Mouse (Mus musculus): Measurements from ENCODE around the gene Tax1bp3. TPM values are rescaled to one million over a fixed set of nuclear protein-coding genes. Genes with fewer than 3 reads are reported as not detected.

The Tax1bp3 gene
- polyA plus RNA-seq, 3 experiments from 2014 or later: 20.9 to 43.7 (median 25.2) TPM

- ATAC-seq: no peak
Observed at GRCm38 (mm10) chr11:73176186-73176585, 697 bp upstream of the Tax1bp3 start.

- peak; percentile 8 for ATAC-seq
Observed at GRCm38 (mm10) chr11:73177509-73177875, 609 bp downstream of the Tax1bp3 start.

- ATAC-seq: no peak
Observed at GRCm38 (mm10) chr11:73177895-73178294, 1.0 kb downstream of the Tax1bp3 start.

- no peak for ATAC-seq
Observed at GRCm38 (mm10) chr11:73185872-73186615, 9.2 kb downstream of the Tax1bp3 start.

GRCm38 (mm10) chr11:73187231-73187630 lies 10.3 kb downstream of the Tax1bp3 start:
- no peak for ATAC-seq

GRCm38 (mm10) chr11:73193047-73193446 lies 16.2 kb downstream of the Tax1bp3 start:
- no peak for ATAC-seq

- ATAC-seq: no peak
Observed at GRCm38 (mm10) chr11:73194444-73194843, 17.6 kb downstream of the Tax1bp3 start.

GRCm38 (mm10) chr11:73198190-73198589 lies 21.3 kb downstream of the Tax1bp3 start:
- ATAC-seq: no peak

GRCm38 (mm10) chr11:73198603-73199229 lies 21.8 kb downstream of the Tax1bp3 start, which contains the start of gene Ctns:
Gene Ctns (minus strand): TSS chr11:73199042.
- peak; percentile 88 for ATAC-seq

GRCm38 (mm10) chr11:73199230-73199712 lies 22.4 kb downstream of the Tax1bp3 start, which contains the start of gene Shpk:
Gene Shpk (plus strand): TSS chr11:73199460.
- peak; percentile 93 for ATAC-seq

- peak; percentile 27 for ATAC-seq
Observed at GRCm38 (mm10) chr11:73199879-73200278, 23.0 kb downstream of the Tax1bp3 start.

GRCm38 (mm10) chr11:73201021-73201420 lies 24.1 kb downstream of the Tax1bp3 start:
- no peak for ATAC-seq

- ATAC-seq: no peak
Observed at GRCm38 (mm10) chr11:73201597-73201996, 24.7 kb downstream of the Tax1bp3 start.

GRCm38 (mm10) chr11:73203895-73204294 lies 27.0 kb downstream of the Tax1bp3 start:
- no peak for ATAC-seq

GRCm38 (mm10) chr11:73205194-73205593 lies 28.3 kb downstream of the Tax1bp3 start:
- ATAC-seq: no peak

GRCm38 (mm10) chr11:73207621-73208020 lies 30.7 kb downstream of the Tax1bp3 start:
- ATAC-seq: no peak

GRCm38 (mm10) chr11:73213956-73214355 lies 37.1 kb downstream of the Tax1bp3 start:
- ATAC-seq: no peak

- ATAC-seq: no peak
Observed at GRCm38 (mm10) chr11:73219671-73220070, 42.8 kb downstream of the Tax1bp3 start.

- ATAC-seq: no peak
Observed at GRCm38 (mm10) chr11:73220651-73221050, 43.8 kb downstream of the Tax1bp3 start.

- ATAC-seq: no peak
Observed at GRCm38 (mm10) chr11:73222846-73223245, 46.0 kb downstream of the Tax1bp3 start.

- no peak for ATAC-seq
Observed at GRCm38 (mm10) chr11:73223966-73224365, 47.1 kb downstream of the Tax1bp3 start.

- ATAC-seq: no peak
Observed at GRCm38 (mm10) chr11:73225856-73226255, 49.0 kb downstream of the Tax1bp3 start.

GRCm38 (mm10) chr11:73228881-73229280 lies 52.0 kb downstream of the Tax1bp3 start:
- no peak for ATAC-seq

- ATAC-seq: no peak
Observed at GRCm38 (mm10) chr11:73230081-73230480, 53.2 kb downstream of the Tax1bp3 start.

All from inflammation-experienced regulatory T-cells, adult 6 months (primary cell).